Mouse (Mus musculus) frontal cortex, postnatal 36 days (tissue): ENCODE data around the gene Sema3c.
A peak's percentile ranks its signal among the peaks of the same experiment; 100 is the strongest.
"Not testable (repeated sequence)": the region's sequence is repeated elsewhere in the genome, so short reads cannot be mapped to it uniquely, and the experiment has no call there.

Source experiments
- DNase-seq, 2 experiments: peaks; one replicate each; pipeline ENCODE4 v3.0.0; 2022; ENCODE audit warnings: low spot score in 2 of 2

Gene Sema3c

GRCm38 (mm10) chr5:17573694-17574380 lies at the start of gene Sema3c:
Sema3c (plus strand) TSS chr5:17574281.
- no peak for DNase-seq

- not testable (repeated sequence) for DNase-seq
Observed at GRCm38 (mm10) chr5:17531165-17531564, 42.9 kb upstream of the Sema3c start.

GRCm38 (mm10) chr5:17543141-17543540 lies 30.9 kb upstream of the Sema3c start:
- DNase-seq = no peak

GRCm38 (mm10) chr5:17544904-17545449 lies 29.1 kb upstream of the Sema3c start:
- no peak for DNase-seq

- no peak for DNase-seq
Observed at GRCm38 (mm10) chr5:17551693-17552092, 22.4 kb upstream of the Sema3c start.

- peak; percentile 6 to 12 for DNase-seq
Observed at GRCm38 (mm10) chr5:17556073-17556473, 18.0 kb upstream of the Sema3c start.

GRCm38 (mm10) chr5:17556715-17557265 lies 17.3 kb upstream of the Sema3c start:
- no peak for DNase-seq

- no peak for DNase-seq
Observed at GRCm38 (mm10) chr5:17571571-17571970, 2.5 kb upstream of the Sema3c start.

GRCm38 (mm10) chr5:17574413-17575182 lies 517 bp downstream of the Sema3c start:
- peak; percentile 47 to 54 for DNase-seq

GRCm38 (mm10) chr5:17575183-17575495 lies 1.1 kb downstream of the Sema3c start:
- no peak for DNase-seq

GRCm38 (mm10) chr5:17576069-17576468 lies 2.0 kb downstream of the Sema3c start:
- no peak for DNase-seq

GRCm38 (mm10) chr5:17582047-17582515 lies 8.0 kb downstream of the Sema3c start:
- no peak for DNase-seq

- DNase-seq = peak in 1 of 2 experiments; percentile 24
Observed at GRCm38 (mm10) chr5:17584299-17584945, 10.3 kb downstream of the Sema3c start.

- no peak for DNase-seq
Observed at GRCm38 (mm10) chr5:17586518-17587210, 12.6 kb downstream of the Sema3c start.

- no peak for DNase-seq
Observed at GRCm38 (mm10) chr5:17591908-17592307, 17.8 kb downstream of the Sema3c start.

GRCm38 (mm10) chr5:17601700-17602099 lies 27.6 kb downstream of the Sema3c start:
- no peak for DNase-seq

GRCm38 (mm10) chr5:17620619-17621018 lies 46.5 kb downstream of the Sema3c start:
- DNase-seq = no peak

GRCm38 (mm10) chr5:17622564-17622963 lies 48.5 kb downstream of the Sema3c start:
- no peak for DNase-seq

- no peak for DNase-seq
Observed at GRCm38 (mm10) chr5:17628606-17629005, 54.5 kb downstream of the Sema3c start.

- DNase-seq = no peak
Observed at GRCm38 (mm10) chr5:17629599-17629998, 55.5 kb downstream of the Sema3c start.

GRCm38 (mm10) chr5:17639519-17639918 lies 65.4 kb downstream of the Sema3c start:
- no peak for DNase-seq
